Mouse (Mus musculus): ENCODE measurements at regions not wholly inside any gene's neighbourhood (a gene's known extent, or its start where the extent isn't known, plus 50 kb on each side); places are given as distances from the start of the nearest gene placed in this dataset.

DNA sequence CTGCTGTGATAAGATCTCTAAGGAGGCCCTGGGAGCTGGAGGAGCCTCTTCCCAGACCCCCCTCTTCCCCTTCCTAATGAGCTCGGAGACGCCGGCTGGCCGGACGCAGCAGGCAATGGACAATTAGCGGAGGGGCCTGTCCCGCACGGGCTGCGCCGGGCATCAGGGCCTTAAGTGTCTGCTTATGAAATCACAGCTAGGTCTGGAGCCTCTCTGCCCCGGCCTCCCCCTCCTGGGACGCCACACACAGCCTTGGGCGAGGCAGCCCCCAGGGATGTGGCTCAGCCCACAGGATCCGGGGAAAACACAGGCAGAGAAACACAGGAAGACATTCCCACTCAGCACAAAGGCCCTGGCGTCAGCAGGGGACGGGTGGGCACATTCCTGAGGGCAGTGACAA lies 420.6 kb downstream of the Med13l start:
- DNase-seq = peak; percentile 69 to 81

DNA sequence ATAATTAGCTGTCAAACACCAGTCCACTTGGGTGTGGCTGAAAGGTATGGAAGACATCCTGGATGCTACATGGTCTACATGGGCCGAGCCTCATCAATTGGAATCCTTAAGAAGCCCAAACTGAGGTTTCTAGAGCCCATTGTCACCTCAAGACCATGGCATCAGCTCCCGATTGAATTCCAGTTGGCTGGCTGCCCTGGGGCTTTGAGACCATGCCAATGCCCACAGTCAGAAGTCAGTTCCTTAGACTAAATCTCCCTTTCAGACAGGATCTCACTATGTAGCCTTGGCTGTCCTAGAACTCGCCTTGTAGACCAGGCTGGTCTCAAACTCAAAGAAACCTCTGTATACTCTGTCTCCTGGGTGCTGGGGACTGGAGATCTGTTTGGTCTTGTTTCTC lies 423.8 kb downstream of the Med13l start:
- DNase-seq = no peak

DNA sequence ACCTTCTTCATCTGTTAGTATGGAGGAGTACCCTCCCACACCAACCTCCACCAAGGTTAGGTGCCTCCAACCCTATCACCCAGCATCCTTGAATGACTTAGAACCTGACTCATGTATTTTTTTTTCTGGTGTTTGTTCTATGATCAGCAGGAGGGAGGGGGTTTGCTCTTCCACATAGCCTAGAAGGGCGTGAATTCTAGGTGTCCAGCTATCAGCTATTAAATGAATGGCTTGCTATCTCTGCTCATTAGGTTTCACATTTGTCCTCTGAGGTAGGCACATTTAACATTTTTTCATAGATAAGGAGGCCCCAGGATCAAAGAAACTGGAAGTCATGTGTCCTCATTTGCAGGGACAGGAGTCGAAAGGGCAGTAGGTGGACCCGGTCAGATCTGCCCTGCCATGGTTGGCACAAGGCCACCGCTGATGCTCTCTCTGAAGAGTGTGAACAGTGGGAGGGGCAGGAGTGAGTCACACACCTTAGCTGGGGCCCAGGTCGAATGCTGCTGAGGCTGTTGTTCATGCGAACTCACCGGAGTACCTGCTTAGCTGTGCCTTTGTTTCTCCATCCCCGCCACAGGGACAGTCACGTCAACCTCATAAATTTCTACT lies 424.4 kb downstream of the Med13l start:
- no peak for DNase-seq

DNA sequence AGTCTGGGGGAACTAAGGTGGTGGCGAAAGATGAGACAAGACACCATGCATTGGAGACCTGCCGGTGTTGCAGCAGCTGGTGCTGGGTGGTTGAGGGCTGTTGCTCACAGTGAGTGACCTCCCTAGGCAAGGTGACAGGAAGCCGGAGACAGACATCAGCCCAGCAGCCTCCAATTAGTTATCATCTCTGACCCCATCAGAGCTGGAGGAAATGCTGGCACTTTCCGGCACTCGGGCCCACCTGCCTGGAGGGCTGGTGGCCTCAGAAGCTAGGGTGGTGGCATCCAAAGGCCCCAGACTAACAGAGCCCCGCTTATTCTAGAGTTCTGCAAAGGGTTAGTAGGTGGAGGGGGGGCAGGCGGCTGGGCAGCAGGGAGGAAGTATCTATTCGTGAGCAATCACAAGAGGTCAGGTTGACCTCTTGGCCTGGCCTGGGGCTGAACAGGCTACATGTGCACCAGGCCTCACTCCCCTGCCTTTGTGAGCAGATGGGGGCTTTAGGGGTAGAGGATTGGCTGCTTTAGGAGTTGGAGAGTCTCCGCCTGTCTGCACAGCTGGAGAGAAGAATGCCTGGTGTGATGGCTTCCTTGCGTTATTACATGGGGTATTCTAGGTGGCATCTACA lies 427.0 kb downstream of the Med13l start:
- no peak for DNase-seq

DNA sequence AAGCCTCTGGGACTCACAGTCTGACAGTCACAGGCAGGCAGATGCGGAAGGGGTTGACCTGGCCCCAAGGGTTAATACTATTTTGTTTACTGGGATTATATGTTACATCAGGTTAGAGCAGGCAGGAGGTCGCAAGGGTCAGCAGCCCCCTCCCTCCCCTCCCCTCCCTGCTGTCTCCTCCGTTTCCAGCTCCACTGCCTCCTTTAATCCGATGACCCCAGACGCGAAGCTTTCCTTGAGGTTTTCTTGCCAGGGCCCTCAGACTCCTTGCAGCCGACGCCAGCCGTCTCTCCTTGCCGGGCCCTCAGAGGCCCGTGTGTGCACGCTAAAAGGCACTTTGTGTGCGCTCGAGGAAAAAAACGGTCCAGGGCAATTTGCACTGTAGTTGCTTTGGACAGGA lies 438.6 kb downstream of the Med13l start:
- DNase-seq = no peak

DNA sequence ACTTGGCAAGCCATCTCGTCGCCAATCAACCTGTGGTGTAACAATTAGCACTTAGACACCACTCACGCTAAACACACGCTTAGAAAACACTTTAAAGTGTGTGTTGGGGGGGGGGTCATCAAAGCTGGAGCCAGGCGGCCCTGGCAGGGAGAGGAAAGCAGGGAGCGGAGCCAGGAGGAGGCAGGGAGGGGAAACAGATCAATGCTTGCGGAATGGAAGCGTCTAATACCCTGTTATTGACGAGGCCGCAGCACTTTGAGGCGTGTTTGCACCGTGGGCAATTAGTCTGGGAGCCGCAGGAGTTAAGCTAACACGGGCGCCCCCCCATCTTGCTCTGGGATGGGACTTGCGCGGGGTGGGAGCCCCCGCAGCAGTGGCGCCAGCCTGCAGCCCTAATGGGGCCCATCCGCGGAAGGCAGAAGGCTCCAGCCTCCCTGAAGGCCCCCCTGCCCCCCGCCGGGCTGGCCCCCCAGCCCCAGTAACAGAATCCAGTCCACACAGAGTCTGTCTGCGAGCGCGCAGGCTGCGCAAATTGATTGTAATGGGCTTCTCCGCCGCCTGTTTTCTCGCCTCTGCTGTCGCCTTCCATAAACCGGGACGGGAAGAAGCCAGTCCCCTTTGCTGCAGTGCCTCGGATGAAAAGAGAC lies 445.5 kb downstream of the Med13l start:
- no peak for DNase-seq

DNA sequence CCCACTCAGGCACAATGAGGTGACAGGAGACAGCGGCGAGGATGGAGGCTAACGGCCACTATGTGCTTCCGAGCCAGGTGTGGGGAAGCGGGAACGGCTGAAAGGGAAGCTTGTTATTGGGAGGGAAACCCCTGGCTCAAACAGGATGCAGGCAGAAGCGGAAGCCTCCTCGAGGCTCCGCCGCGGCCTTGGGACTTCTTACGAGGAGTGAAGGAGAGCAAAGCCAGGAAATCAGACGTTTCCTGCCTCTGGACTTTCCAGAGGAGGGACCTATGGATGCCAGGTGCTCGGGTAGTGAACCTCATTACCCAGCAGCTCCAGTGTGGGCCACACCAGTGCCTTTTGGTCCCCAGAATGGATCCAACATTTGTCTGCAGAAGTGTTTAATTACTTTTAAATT lies 449.6 kb downstream of the Med13l start:
- DNase-seq = no peak

DNA sequence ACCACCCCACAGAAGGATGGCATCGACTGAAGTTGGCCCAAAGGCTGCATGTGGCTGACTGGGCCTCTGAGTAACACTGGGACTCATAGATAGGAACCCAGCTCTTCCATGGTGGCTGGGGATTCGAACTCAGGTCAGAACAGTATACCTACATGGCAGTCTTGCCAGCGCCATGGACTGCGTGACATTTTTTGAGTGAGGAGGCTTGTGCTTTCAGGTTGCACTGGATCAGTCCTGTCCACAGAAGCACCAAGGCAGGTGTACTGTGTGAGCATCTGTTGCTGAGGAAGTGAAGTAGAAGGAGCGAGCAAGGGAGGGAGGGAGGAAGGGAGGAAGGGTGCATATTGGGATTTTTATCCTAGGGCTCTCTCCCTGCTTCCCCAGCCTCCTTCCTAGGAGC lies 454.7 kb downstream of the Med13l start:
- DNase-seq = no peak

DNA sequence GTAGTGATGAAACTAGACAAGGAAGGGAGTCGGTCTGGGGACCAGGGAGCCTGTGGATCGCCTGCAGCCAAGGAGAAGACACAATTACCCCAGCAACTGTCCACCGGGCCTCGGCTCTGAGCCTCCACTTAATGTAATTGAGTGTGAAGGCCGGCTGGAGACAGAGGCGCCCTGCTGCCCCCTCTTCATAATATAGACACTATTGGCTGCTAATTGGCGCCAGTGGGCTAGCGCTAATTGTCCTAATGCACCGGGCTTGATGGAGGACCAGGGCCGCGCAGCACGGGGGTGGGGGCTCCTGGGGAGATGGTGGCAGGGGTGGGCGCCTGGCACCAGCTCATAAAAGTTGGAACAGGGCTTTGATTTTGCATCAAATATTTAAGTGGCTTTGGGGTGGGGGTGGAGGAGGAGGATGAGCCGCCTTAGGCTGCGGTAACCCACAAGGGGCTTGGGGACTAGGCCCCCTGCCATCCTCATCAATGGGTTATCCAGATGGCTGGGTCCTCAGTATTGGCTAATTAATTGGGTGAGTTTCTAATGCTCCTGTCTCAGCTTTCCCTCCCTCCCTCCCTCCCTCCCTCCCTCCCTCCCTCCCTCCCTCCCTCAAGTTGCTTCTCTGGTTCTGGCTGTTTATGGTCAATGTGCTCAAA lies 455.3 kb downstream of the Med13l start:
- no peak for DNase-seq

DNA sequence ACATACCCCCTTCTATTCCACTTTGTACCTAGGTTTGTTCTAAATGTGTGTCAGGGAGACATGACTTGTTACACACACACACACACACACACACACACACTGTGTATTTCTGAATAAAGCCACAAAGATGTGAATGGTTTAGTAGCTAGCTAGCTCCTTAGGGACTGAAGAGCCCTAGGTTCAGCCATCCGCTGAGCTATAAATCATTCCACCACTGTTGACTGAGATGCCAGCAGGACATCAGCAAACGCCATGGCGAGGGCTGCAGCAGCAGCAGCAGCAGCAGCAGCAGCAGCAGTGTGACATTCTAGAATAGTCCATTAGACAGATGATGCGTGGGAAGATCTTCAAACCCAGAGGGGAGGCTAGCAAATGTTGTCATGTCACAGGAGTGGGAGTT lies 455.9 kb downstream of the Med13l start:
- no peak for DNase-seq

DNA sequence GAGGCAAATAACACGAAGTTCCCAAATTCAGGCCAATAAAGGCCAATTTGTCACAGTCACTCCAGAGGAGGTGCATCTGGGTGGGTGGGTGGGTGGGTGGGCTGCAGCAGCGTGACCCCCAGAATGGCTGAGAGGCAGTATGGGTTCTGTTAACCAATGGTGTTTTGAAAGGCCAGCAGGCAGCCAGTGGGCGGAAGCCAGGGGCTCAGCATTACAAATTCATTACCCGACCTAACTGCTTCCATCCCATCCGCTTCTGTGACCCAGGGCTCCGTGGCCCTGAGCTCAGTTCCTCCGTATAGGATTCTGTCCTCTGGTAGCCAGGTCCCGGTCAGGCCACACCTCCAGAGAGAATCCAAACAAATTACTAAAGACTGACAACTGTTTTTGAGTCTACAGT lies 463.5 kb downstream of the Med13l start:
- DNase-seq = no peak

DNA sequence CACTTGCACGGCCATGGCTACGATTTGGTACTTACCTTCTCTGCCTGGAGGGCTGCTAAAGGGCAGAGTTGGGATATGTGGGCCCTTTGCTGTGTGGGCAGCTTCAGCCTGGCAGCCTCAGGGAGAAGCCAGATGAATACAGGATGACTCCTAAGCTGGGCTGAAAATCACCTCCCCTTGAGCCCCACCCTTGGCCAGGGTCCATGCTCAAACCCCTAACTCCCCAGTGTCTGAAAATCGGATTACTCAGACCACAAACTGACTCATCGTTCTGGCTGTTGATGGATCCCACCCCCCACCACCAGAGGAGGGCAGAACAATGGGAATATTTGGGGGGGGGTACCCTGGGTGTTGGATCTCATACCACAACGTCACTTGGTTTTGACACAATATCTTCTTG lies 471.6 kb downstream of the Med13l start:
- DNase-seq = no peak

DNA sequence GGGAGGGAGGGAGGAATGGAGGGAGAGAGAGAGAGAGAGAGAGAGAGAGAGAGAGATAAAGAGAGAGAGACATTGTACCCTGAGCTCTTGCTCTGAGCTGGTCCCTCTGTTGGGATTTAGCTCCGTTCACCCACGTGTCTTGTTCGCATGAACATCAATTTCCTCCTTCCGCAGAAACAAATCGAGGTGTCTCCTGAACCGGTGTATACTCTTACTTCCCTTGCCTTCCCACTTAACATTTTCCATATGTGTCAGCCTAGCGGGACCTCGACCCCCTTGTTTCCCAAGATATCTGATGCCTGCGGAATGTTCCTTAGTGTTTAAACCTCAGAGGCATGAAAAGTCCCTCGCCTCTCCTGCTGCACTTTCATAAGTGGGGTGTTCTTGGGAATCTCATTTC lies 484.1 kb downstream of the Med13l start:
- DNase-seq = no peak

DNA sequence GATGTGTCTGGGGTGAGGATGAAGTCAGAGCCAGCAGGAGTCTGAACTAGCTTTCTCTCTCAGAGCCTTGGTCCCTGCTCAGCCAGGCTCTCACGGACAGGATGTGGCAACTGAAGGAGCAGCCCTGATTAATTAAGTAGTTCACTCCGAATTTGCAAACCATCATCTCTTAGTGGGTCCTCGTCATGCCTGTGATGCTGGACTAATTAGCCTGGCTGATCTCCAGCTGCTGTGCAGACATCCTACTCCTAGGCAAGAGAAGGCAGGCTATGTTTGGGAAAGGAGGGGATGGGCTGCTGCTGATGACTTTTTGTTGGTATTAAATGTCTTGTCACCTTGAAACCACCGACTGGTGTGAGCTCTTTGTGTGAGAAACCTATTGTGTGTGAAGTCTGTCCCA lies 487.1 kb downstream of the Med13l start:
- no peak for DNase-seq

DNA sequence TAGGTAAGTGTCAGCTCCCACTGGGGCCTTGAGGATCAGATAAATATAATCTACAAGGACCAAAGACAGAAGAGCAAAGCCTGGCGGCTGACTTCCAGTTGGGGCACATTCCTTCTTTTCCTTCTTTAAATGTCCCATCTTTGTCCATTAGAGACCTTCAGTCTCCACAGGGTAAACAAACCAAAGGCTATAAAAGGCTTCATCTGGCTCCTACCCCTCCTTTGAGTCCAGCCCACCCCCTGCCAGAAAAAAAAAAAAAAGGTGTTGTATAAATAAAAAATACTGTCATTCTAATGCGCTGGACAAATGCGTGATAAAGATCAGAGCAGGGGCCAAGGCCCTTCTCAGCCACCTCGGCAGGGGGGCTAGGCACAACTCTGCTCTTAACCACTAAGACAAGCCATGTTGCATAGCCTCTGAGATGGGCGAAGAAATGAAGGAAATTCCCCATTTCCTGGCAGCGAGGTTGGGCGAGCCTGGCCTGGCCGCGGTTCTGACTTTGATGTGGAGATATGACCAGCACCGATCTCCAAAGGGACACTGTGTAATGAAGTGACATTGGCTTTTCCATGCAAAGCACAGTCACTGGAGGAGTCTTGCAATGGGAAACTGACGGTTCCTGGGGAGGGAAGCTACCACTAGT lies 492.0 kb downstream of the Med13l start:
- DNase-seq = peak; percentile 71 to 74

DNA sequence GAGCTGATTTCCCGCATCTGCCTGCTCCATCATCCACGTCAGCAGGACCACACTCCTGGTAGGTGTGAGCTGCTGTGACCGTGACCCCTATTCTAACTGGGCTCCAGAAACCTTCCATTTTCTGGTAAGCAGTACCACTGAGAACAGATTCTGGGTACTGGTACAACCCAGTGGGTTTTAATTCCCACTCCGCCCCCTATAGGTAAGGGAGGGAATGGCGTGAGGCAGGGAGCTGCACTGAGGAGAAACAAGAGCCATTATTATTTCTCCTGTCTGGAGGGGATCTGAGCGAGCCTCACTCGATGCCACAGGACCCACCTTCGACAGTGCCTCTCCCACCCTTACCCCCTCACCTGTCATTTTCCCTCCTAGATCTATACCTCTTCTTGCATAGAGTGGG lies 493.3 kb downstream of the Med13l start:
- DNase-seq = peak in 1 of 2 experiments; percentile 9

DNA sequence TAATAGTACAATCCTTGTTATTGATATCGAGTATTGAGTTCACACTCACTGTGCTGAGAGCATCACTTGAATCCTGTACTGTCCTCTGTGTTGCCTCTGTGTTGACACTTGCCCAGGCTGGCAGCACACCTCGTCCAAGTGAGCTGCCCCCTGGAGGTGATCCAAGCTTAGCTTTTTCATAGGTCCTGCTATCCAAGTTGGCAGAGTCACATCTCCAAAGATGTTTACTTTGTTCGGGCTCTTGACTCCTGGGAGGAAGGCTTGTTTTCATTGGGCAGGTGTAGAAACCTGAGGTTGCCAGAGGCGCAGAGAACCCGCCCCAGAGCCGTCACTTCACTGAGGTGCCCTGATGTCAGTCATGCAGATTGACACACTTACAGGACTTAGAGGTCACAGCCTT lies 493.9 kb downstream of the Med13l start:
- no peak for DNase-seq

DNA sequence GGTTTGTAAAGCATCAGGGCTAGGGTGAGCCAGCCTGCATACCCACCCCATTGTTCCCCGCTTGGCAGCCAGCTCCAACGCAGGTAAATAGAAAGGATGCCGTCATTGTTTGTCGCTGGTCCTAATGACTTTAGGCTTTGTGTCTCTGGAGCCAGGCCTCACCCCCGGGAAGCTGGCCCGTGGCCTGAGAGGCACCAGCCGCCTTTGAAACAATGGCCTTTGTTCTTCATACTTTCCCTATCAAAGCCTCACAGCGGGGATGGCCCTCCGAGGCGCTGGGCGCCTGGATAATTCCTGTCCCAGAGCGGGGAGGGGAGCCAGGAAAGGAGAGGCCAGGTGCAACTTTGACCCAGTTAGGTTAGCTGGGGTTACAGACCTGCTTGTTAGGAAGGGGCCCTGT lies 495.0 kb downstream of the Med13l start:
- DNase-seq = peak; percentile 61 to 73

DNA sequence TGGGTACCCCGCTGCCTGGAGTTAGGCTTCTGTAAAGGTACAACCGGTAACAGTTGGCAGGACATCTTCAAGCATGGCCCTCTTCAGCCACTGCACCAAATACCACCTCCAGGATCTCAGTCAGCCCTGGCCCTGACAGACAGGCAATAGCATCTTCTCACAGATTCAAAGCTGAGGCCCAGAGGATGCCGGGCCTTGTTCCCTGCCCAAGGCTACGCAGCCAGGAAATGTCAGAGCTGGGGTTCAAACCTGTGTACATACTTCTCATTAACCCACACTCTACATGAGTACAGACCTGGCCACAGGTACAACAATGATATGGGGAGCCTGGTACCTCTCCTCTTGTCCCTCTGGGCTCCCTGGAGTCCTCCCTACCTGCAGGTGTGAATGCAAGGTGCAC lies 497.3 kb downstream of the Med13l start:
- DNase-seq = no peak

DNA sequence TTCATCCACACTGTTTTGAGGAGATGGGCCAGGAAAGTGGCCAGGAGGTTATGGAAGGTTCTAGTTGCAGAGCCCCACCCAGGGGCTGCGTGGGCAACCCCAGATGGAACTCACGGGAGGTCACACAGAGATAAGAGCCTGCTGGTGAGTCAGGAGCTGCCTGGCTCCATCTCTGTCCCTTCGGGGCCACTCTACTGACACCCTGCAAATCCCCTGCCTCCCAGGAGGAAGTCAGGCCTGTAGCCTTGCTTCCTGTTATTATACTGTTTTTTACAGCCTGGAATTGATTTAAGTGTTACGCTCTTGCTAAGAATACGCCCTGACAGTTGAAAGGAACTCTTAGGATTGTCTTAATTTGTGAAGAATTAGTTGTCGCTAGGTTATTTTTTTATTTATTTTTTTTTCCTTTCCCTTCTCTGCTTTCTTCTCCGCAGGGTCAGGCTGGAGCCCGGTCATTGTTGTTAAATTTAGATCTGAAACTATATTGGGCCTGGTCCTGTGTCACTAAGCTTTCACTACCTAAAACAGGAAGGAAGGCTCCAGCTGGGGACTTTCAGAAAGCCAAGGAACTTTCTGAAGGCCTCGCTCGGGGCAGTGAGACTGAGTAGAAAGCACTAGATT lies 497.9 kb downstream of the Med13l start:
- DNase-seq = peak in 1 of 2 experiments; percentile 40

DNA sequence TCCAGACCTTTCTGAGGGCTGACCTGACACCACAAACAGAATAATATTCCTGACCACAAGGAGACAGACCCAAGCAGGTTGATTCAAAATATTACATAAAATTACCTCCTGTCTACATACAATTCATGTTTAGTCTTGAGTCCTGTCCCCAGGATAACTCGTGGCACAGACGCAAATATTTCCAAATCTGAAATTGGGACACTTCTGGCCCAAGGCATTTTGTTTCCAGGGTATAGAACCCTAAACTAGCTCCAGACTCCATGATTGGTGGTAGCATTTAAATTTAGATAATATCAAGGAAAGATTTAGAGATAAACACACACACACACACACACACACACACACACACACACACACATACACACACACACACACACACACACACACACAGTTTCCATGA lies 498.7 kb downstream of the Med13l start:
- no peak for DNase-seq

DNA sequence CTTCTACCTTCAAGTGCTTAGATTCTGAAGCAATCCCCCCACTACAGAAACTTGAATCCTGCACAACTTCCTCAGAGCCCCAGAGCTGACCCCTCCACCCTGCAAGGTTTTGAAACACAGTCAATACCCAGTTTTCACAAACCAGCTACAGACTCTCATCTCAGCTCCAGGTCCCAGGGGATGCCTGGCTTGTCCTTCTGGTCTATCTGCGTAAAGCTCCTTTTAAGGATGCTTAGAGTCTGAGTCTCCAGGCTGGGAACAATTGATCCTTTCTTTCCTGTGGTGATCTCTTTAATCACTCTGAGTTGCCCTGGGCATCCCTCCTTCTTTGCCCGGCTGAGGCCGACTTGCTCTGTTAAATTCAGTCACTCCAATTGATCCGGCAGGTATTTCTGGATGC lies 500.4 kb downstream of the Med13l start:
- DNase-seq = no peak

DNA sequence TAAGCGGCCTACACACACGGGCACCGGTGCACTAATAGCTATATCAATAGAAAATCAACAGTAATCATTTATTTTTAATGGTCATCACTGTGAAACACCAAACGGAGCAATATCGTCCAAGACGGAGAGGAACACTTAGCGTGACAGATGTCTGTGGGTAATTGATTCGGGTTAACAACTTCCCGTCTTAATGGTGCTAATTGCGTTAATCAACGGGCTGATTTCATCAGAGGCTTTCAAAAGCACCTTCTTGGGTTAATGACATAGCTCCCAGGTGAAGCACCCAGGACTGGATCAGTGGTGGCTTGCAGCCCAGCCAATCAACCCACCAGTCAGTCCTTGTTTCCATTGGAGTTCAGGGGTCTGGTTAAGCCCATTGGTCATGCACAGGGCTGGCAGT lies 502.0 kb downstream of the Med13l start:
- DNase-seq = no peak

Measured in lung, adult 18-20 months (tissue).